Mouse (Mus musculus): Measurements from ENCODE around the gene H2-M5.
A peak's percentile ranks its signal among the peaks of the same experiment; 100 is the strongest.
"Not testable (repeated sequence)": the region's sequence is repeated elsewhere in the genome, so short reads cannot be mapped to it uniquely, and the experiment has no call there.

H2-M5 gene

DNA sequence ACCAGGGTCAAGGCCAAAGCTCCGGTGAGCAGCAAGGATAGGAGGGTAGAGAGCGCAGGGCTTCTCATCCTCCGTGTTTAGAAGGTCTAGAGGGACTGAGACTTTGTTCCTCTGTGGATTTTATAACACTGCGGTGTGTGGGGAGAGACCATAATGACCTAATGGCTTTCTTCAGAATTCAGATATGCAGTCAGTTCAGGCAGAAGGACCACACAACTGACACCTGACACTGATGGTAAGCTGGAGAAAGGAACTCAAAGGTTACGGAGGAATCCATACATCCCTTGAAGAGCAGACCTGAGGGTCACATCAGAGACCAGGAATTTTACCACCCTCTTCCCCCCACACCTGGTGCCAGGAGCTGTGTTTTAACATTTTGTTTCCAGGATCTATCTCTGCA, at the start of gene H2-M5:
Gene H2-M5, minus strand, starts transcription at position 101 of the 400 bp plus-strand sequence.
- DNase-seq (ENCODE audit: low spot score): no peak

DNA sequence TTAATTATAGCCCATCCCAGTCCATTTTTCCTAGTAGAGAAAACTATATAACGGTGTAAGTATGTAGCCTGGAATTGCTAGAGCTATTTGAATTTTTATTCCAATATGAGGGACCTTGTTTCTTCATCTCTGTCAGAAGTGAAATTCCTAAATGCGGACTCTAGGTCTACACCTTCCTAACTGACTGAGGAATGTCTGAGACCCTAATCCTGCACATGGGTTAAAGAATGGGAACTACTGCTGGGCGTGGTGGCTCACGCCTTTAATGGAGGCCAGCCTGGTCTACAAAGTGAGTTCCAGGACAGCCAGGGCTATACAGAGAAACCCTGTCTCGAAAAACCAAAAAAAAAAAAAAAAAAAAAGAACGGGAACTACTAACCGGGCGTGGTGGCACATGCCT, 39.8 kb upstream of the H2-M5 start:
- no peak for DNase-seq (ENCODE audit: low spot score)

DNA sequence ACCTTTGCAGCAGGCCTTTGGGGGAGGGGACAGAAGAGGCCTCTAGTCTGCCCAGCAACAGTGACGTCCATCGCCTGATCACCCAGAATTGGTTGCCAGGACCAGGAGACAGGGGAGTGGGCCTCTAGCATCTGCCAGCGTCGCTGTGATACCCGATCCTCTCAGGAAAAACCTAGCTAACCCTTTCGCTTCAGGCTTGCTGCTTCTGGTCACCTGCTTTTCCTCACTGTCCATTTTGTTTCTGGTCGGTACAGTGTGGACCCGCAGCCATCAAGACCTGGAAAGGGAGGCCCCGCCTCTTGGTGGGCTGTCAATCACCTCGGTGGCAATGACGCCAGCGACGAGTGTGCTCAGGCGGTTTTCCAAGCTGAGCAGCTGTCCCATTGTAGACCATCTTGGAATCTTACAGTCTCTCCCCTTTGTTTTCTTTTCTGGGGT, 39.4 kb upstream of the H2-M5 start:
- peak; percentile 95 for DNase-seq (ENCODE audit: low spot score)

DNA sequence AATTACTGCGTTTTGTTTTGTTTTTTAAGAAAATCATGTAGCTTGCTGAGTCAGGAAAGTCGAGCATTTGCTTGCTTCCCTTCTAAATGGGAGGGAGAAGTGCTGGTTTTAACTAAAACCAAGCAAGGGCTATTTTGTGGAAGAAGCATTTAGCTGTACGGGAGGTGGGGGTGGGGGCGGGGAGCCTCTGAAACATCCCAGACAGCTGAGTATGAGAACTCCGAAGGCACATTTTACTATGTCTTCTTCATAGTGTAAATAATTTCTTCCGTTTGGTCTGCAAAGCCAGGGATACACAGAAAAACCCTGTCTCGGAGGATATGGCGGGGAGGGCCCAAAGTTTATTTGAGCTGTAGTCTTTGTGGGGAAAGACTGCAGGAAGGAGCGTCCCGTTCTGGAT, 38.9 kb upstream of the H2-M5 start:
- DNase-seq (ENCODE audit: low spot score): no peak

DNA sequence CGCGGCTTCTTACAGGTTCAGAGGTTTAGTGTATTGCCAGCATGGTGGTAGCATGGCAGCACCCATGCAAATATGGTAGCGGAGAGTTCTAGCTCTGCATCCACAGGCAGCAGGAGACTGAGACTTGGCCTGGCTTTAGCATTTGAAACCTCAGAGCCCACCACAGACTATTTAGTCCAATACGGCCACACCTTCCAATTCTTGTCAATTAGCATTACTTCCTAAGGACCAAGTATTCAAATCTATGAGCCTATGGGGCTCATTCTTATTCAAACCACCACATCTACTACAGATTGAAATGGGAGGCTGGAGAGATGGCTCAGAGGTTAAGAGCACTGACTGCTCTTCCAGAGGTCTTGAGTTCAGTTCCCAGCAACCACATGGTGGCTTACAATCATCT, 38.1 kb upstream of the H2-M5 start:
- DNase-seq (ENCODE audit: low spot score): no peak

DNA sequence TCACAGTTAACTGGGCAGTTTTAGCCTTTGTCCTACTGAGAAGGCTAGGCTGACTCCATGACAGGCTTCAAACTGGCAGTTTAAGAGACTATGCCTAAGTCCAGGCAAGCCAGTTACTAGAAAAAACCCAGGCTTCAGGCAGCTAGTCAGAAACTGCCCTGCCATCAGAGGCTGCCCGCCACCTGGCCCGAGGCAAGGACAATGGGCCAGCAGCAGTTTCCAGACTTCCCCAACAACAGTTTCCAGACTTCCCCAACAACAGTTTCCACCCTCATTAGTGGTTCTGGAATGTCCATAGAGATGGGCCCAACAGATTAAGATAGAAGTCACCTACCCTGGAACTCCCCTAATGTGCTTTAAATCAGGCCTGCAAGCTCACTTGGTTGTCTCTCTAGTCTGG, 37.1 kb upstream of the H2-M5 start:
- no peak for DNase-seq (ENCODE audit: low spot score)

DNA sequence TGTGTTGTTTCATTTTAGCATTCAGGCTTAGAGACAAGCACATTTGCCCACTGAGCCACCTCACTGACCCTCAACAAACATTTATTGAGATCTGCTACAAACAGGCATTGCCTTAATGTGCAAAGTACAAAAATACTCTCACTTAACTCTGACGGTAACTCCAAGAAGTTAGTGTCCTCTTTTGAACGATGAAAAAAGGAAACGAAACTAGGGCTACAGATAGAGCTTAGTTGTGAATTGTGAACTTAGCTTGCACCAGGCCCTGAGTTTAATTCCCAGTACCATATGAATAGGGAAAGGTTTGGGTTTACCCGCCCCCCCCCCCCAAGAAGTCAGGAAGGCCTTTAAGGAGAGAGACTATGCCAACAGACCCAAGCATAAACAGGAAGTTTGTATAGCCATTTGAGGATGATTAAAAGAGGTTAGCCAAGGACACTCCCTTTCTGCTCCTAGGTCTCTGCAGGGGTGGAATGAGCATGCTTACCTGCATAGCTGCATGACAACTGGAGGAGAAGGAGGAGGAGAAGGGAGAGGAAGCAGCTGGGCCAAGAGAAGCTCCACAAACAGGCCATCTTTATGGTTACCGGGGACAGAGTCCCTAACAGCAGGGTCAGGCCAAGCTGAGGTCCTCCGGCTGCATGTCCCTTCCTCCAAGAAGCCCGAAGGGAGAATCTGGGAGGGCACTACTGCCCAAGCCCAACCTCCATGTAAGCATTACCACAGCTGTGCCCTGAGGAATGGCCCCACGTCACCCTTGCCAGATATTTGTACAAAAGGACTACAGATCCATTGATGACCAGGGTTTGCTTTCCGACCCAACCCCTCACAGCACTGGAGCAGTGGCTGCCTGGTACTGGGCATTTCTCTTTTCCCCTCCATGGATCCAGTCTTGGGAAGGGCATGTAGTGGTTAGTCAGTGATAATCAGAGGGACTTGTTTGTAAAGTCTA, 33.6 kb upstream of the H2-M5 start, which contains the start of gene Mog:
Gene Mog, minus strand, starts transcription at position 771 of the 949 bp plus-strand sequence.
- no peak for DNase-seq (ENCODE audit: low spot score)

DNA sequence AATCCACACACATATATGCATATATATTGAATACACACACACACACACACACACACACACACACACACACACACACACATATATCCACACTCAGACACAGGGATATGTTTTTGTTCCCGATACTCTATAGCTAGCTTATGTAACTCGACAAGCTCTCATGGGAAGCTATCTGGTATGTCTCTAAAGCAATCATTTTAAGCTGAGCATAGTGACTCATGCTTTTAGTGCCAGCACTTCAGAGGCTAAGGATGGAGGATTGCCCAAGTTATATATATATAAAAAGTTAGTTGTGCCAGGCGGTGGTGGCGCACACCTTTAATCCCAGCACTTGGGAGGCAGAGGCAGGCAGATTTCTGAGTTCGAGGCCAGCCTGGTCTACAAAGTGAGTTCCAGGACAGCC, 29.9 kb upstream of the H2-M5 start:
- not testable (repeated sequence) for DNase-seq (ENCODE audit: low spot score)

DNA sequence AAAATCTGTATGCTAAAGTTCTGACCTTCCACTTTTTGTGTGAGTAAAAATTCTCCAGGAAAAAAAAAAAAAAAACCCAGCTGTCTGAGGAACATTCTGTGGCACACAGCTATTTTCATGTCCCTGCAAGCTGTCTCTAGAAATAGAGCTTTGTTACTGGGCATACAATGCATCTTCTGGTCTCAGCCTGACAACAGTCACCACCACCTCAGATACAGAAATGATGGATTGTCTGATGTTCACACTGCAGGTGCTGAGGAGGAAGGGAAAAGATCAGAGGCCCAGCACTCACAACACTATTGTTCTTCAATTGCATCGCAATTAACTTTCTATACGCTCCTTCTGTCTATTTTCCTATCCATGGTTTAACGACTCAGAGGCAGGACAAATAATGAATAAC, 29.0 kb upstream of the H2-M5 start:
- no peak for DNase-seq (ENCODE audit: low spot score)

DNA sequence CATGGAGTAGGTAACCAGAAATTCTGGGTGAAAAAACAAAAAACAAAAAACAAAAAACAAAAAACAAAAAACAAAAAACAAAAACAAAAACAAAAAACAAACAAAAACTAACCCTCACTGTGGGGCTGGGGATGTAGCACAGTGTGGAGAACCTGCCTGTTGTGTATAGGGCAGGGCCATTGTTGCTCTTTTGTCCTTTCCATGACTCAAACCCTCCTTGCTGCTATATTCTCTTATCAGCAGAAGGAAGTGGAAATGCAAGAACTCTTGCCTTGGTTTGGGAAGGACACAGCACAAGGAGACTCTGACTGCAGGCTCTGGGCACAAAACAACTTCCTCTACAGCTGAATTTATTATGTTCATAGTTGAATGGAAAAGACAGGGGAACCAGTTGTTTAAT, 27.0 kb upstream of the H2-M5 start:
- DNase-seq (ENCODE audit: low spot score): no peak

DNA sequence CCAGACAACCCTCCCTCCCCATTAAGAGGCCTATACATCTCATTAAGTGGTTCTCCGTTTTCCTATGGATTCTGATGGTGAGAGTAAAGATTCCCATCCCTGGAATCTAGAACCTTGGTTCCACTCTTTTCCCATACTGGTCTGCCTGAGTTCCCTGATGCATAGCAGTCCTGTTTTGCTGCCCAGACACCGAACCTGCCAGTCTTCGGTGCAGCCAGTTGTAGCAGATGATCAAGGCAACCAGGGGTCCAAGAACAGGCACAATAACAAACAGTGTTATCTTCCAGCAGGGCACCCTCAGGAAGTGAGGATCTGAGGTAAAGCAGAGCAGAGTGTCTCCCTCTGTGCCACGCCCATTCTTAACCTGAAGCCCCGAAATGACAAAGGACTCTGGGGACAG, 22.8 kb upstream of the H2-M5 start:
- DNase-seq (ENCODE audit: low spot score): no peak

DNA sequence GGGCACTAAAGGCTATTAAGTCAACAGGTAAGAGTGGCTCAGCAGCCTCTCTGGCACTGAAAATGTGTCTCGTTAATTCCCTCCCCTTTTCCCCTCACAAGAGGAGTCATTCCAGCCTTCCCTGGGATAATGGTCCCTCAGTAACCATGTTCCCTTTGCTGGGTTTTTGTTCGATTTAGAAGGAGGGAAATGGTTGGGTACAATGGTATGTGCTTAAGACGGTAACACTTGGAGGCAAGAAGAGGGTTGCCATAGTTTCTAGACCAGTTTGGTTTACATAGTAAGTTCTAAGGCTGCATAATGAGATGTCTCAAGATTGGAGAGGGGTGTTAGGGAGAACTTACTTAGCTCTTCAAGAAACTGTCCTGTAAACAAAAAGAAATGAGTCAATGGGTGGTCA, 22.4 kb upstream of the H2-M5 start:
- no peak for DNase-seq (ENCODE audit: low spot score)

DNA sequence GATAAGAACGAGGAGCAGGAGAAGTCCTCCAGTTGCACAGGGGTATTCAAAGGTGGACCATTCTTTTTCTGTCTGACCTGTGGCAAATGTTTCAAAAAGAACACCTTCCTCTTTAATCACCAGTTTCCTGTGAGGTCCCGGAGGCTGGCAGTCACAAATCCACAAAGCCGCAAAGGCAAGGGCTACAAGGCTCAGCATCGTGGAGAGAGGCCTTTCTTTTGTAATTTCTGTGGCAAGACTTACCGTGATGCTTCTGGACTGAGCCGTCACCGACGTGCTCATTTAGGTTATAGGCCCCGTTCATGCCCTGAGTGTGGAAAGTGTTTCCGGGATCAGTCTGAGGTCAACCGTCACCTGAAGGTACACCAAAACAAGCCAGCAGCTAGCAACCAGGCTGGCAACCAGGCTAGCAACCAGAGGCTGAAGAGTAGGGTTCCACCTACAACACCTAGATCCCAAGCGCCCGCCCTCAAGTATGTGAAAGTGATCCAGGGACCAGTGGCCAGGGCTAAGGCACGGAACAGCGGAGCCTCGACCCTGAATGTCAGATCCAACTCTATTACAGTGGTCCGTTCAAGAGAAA, 20.2 kb upstream of the H2-M5 start:
- DNase-seq (ENCODE audit: low spot score): no peak

DNA sequence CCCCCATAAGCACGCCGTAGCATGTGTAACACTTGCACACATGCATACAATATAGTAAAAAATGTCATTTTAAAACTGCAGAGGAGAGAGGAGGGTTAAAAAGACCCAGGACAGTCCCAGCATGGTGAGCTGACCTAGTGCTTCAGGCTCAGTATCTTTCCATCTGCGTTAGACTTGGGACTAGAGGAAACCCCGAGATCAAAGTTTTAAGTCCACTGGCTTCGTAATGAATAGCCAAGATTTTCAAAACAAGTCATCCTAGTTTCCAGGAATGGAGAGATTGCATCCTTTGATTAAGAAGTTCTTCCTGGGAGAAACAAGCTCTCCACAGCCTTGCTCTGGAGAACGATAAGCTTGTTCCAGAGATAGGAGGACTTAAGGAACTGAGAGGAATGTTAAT, 18.8 kb upstream of the H2-M5 start:
- DNase-seq (ENCODE audit: low spot score): no peak

DNA sequence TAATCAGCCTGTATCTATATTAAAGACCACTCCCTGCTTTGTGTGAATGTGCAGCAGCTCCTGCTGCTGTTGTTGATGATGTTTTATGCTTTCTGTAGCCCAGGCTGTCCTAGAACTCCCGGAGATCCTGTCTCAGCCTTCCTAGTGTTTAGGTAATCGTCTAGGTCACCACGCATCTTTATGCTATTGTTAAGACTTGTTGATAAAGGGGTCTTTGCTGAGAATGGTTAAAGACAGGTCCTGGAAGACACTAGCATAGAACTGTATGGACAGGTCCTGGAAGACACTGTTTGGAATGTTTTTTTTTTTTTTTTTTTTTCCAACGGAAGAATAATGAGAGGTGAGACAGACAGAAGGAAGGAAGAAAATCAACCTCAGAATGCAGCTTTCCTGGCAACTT, 14.0 kb upstream of the H2-M5 start:
- no peak for DNase-seq (ENCODE audit: low spot score)

DNA sequence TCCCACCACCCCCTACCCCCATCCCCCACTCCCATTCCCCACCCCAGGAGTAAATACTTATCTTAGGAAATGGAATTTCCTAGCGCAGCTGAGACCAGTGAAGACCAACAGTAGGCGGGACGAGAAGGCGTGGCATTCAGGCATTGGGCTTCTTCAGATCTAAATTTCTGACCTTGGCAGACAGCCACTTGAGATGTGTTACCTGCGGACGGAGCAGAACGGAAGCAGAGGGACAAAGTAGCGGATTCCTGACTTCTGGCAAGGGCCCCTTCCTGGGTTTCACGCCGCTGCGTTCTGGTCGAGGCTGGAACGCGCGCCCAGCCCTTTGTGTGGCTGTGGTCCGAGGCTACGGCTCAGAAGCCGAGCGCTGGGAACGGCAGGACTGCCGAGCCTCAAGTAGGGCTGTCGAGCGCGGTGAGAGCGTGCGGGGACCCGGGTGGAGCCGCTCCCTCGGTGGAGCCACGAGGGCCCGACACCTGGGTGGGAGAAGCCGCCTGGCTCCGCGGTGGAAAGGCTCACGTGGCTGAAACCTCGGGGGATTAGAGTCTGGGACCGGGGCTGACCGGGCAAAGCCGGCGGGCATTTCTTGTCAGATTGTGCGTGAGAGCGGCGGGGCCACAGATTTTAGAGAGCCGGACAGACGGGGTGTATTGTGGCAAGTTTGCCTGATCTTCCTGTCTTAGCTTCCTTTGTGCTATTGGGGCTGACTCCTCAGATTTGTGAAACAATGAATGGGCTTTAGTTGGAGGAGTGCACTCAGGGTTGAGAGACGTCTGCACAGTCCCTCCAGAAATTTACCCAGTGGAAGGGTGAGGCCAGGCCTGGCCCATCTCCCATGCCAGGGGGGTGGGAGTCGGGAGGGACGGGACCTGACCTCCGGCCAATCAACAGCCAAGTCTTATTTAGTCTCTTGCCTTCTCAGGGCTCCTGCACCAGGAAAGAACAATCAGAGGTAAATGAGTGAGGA, 13.3 kb upstream of the H2-M5 start:
- peak; percentile 60 for DNase-seq (ENCODE audit: low spot score)

DNA sequence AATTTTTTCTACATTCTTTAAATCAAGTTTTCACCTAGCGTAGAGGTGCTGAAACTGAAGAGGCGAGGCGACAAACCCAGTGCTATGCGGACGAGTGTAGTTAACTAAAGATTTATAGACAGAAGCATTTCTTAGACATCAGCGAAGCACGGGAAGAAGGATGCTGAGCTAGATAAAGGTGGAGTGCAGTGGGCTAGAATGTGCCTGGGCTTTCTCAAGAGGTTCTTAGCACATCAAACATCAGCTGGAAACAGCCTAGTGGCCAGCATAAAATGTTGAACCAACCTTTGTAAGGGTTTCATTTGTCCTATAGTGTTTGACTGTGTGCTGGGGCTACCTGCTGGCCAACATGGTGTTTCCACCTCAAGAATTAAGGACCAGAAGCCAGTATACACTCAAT, 11.5 kb upstream of the H2-M5 start, which contains the start of gene Zfp57:
Gene Zfp57, plus strand, starts transcription at position 301 of the 400 bp plus-strand sequence.
- no peak for DNase-seq (ENCODE audit: low spot score)

DNA sequence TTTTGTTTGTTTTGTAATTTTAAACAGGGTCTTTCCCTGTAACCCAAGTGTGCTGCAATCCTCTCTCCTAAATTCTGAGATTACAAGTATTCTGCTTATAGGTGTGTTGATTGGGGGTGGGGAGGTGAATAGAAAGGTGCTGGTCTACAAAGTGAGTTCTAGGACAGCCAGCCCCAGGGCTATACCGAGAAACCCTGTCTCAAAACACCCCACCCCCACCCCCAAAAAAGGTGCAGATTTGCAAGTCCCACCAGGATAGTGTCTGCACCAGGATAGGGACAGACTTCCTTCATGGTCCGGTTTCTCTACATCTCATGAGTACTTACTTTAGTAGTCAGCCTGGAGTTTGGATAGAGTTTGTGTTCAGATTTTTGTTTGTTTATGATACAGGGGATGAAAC, 9.1 kb upstream of the H2-M5 start:
- DNase-seq (ENCODE audit: low spot score): no peak

DNA sequence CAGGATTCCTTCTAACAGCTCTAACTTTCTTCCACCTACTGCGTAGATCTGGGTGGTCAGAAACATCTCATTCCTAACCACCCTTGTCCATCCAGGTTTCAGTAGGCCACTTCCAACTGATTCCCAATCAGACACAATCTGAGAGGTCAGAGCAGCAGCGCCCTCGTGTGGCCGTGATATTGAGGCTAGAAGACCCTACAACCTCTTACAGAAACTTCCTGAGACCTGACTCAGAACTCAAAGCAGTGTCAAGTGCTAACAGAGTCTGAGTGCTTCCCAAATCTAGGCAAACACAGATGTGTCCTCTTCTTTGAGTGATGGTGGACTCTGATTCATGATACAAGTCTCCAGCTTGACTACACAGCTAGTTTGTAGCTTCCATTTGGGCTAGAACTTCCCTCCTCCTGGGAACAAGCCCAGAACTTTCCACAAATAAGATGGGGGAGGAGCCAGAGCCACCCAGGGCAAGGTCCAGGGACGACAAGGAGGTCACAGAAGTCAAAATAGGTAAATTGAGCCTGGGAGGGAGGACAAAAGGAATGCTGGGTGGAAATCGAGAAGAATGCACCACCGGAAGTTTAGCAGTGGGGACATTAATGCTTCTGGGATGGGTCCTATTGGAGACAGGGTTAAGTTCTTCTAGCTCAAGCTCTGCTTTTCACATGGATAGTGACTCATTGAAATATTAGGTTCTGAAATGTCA, 7.8 kb upstream of the H2-M5 start:
- DNase-seq (ENCODE audit: low spot score): peak; percentile 90

DNA sequence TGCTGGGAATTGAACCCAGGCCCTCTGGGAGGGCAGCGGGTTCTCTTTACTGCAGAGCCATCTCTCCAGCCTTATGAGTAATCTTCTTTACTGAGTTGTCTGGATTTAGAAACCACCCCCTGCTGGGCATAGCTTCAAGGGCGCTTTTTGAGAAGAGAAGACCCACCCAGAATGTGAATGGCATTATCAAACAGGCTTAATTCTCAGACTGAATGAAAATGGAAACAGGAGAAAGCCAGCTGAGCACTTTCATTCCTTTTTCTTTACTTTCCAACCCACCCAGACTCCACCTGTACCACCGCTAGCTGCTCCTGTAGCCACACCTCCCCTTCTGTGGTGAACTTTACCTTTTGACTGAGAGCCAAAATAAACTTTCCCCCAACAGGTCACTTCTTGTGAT, 6.1 kb upstream of the H2-M5 start:
- DNase-seq (ENCODE audit: low spot score): no peak

DNA sequence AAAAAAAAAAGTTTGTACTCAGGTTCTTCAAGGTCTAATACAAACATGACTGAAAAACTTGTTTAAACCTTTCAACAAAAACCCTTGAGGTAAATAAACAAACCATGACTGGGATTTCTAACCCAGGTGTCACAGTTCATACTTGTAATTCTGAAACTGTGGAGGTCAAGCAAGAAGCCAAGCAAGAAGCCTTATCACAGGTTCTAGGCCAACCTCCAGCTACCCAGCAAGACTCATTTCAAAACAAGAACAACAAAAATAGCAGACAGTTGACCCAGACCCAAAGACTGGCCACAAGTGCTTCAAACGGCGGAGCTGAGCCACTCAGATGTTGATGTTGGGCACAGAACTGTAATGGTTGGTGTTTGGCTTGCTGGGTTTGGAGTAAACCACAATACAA, 5.2 kb upstream of the H2-M5 start:
- DNase-seq (ENCODE audit: low spot score): no peak

Data from testis, postnatal 10 days (tissue).